Mouse (Mus musculus): ENCODE measurements at regions not wholly inside any gene's neighbourhood (a gene's known extent, or its start where the extent isn't known, plus 50 kb on each side); places are given as distances from the start of the nearest gene placed in this dataset.
"Not testable (repeated sequence)": the region's sequence is repeated elsewhere in the genome, so short reads cannot be mapped to it uniquely, and the experiment has no call there.

DNA sequence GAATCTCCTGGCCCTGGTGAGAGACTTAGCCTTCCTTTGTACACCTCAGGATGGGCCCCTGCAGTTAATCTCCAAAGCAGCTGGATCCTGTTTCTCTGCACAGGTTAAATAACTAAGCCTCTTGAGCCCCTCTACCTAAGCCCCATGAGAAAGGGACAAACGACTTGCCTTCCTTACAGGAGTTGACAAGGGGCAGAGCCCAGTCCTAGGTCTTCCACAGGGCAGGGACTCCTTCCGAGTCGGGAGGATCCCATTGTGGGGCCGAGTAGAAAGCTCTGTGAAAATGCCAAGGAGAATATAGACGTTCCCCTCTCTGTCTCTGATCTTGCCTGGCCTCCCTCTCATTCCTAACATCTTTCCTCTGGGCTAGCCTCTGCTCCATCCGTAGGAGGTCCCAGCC, 118.7 kb upstream of the Cpsf6 start:
- DNase-seq (ENCODE audit: low spot score), result no peak

DNA sequence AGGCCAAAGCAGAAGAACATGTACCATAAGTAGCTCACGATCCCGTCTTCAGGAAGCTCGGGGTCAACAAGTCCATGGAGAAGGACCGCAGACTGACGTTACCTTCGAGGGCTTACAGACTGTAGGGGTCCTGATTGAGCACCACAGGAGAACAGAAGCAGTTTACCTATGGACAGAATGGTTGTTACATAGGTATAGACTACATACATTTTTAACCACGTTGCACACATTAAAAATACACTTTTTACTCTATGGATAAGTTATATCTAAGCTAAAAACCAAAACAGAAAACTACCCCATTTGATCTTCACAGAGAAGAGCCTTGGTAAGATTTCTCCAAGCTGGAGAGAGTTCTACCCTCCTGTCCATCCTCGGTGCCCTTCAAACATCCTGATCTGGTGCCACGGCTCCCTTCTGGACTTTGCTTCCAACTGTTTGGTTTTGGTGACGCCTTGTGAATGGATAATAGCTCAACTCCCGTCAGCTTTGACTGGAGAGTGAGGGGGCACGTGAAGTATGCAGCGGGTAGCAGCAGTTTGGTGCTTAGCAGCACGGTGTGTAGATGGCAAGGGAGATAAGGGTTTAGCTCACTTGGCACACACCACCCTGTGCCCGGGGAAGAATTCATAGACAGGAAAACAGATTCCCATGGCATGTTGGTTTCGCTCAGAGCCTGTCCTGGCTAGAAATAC, 117.9 kb upstream of the Cpsf6 start:
- no peak for DNase-seq (ENCODE audit: low spot score)

DNA sequence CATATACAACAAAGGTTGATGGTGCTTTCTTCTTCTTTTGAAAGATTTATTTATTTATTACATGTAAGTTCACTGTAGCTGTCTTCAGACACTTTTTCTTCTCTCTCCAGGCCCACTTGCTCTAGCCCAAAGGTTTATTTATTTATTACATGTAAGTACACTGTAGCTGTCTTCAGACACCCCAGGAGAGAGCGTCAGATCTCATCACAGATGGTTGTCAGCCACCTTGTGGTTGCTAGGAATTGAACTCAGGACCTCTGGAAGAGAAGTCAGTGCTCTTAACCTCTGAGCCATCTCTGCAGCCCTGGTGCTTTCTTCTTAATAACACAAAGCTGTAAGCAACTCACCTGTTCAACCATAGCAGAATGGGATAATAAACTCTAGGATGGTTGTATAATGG, 117.3 kb upstream of the Cpsf6 start:
- DNase-seq (ENCODE audit: low spot score), result not testable (repeated sequence)

DNA sequence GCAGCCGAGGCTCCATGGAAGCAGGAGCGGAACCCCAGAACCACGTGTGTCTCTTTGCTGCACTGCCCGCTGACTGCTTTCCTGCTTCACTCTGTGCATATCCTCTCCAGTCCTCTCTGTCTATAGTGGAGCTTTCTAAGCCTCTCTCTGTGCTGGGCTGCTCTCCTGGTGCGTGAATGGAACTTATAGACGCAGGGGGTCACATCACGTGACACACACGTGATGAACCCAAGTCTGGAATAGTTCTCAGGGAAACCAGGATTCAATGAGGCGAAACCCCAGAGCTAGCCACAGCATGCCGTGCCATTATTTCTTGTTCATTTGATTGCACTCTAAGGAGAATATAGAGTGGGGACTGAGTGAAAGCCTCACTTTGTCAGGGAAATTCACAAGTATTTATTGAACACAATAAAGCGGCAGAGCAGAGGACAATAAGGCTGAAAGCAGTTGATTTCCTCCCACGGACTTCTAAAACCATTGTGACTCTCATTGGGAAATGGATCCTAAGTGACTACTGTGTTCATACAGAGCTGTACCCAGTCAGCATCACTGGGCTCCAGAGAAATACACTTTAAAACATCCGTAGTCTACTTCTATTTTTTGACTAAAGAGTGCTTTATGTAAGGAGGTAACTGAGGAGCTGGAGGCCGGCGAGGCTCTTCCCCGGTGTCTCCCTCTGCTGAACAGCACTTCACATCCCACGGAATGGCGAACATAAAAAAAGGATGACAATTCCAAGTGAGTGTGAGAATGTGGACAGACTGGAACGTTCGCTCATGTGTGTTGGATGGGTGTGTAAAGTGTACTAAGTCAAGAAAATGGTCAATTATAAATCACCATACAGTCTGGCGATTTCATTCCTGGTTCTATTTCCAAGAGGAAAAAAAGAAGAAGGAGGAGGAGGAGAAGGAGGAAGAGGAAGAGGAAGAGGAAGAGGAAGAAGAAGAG, 116.5 kb upstream of the Cpsf6 start:
- no peak for DNase-seq (ENCODE audit: low spot score)

DNA sequence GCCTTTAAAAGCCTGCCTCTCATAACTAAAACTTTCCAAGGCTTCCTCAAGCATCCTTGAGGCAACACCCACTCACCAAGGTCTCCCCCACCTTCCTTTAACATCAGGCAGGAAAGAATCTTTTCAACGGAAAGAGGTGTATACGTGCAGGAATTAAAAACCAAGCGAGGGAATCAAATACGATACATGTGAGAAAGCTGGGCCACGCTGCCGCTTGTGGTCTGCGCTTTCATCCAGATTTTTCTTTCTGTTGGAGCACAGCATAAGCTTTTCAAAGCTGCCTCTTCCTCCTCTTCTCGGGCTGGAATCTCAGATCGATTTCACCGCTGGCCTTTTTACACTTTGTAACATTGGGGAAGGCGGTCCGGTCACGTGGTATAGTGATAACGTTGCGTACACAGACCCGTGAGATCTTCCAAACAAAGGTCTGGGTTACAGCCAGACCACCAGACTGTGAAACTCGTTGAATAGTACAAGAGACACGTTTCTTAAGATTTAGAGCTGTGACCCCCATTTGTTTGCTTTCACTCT, 114.4 kb upstream of the Cpsf6 start:
- no peak for DNase-seq (ENCODE audit: low spot score)

DNA sequence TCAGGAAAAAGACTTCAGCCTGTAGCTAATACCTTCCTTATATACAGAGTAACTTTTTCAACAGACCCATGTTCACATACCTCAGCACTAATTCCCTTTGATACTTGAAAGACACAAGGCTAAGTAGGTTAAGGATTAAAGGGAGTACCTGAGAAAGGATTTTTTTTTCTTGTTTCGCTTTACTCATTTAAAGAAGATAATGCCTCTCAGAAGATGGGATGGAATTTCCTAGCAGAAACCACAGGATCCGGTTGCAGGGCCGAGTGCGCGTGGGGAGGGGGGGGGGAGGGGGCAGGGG, 114.0 kb upstream of the Cpsf6 start:
- DNase-seq (ENCODE audit: low spot score), result no peak

DNA sequence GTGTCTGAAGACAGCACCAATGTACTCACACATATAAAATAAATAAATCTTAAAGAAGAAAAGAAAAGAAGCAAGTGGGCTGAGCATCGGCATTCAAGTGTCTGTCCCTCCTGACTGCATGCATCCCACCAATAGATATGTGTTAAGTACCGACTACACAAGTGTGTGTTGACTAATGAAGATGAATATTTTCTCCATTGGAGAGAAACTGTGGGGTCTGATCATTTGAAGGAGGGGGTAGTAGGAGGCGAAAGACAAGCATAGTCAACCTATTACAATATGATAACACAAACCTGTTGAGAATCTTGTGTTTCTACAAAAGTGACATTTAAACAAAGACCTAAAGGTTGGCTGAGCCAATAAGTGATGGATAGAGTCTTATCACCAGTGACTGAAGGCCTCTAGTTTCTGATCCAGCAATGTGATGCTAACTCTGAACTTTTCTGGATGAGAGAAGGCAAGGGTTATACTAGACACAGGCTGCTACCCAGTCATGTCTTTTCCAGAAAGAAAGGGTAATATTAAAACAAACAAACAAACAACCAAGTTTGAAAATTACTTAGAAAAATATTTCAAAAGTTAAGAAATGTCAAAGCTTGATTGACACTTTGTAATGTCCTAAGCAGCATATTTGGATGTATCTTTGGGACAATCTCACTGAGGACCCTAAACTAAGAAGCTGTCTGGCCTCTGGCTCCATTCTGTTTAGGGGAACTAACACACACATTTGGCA, 113.4 kb upstream of the Cpsf6 start:
- DNase-seq (ENCODE audit: low spot score), result no peak

DNA sequence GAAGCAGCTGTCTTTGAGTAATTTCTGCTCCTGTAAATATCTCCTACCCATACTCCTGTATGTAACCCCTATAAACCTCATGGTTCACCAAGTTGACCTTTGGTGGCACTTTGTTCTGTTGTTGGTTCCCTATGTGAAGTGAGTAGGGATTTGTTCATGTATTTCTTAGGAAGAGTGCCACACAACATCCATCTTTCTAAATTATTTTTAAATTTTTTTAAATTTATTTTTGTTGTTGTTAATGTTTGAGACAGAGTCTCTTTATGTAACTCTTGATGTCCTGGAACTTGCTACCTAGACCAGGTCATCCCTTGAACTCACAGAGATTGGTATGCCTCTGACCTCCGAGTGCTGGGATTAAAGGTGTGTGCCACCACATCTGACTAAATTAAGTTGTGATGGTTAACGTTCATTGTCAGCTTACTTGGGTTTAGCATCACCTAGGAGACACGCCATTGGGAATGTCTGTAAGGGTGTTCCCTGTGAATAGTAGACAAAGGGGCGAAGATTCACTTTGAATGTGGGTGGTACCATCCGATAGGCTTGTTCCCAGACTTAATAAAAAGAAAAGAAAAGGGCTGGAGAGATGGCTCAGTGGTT, 112.7 kb upstream of the Cpsf6 start:
- DNase-seq (ENCODE audit: low spot score), result no peak

DNA sequence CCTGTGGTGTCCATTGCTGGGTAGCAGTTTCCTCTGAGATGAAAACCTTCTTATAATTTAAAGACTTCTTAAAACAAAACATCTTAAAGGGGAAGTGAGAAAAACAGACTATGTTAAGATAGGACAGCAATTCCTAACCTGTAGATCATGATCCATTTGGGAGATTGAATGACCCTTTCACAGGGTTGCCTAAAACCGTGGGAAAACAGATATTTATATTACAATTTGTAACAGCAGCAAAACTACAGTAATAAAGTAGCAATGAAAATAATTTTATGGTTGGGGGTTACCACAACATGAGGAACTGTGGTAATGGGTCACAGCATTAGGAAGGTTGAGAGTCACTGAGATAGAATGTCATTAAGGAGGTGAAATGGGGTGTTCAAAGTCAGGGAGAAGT, 111.9 kb upstream of the Cpsf6 start:
- no peak for DNase-seq (ENCODE audit: low spot score)

DNA sequence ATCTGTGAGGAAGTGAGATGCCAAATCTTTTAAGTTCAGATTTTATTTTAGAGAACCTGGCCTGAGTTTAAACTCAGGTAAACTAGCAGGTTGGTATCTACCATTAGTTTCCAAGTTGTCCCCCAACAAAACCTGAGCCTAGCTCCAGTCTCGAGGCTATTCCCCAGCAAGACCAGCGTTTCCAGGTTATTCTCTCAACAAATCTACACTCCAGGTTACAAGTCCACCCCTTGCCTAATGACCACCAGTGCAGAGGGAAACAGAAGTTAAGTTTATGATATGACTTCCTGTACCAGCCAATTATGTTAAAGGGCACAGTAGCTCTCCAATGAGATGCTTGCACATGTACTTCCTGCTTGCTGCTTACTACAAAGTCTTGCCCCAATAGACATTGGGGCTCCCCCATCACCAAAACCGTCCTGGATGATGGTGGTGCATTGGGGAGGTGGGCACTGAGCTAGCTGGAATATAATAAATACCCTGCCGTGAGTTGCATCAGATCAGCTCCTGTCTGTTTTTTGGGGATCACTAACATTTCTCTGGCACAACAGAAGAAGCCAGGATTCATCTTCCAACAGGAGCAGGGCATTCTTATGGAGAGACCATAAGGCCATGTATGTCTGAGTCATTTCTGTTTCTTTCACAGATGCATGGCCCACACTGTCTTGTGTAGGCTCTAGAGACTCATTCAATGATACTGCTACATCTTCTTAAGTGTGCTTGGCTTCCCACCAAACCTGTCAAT, 111.2 kb upstream of the Cpsf6 start:
- no peak for DNase-seq (ENCODE audit: low spot score)

DNA sequence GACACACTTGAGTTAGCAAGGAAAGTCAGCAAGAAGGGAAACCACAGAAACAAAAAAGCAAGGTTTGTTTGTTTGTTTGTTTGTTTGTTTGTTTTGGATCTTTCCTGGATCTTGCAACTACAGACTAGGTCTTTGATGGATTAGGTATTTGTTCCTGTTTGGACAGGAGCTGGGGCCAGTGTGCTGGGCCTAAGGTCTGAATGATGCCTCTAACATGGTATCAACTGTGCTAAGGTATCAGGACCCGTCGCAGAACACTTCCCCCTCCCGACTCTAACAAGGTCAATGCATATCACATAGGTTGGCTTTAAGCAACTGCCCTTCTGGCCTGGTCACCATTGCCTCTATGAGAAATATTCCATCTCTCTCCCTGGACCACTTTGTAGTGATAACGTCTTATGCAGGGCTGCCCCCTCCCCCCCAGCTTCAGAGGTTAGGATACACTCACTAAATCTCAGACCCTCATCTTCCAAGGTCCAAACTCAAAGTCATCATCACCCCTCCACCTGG, 103.3 kb upstream of the Cpsf6 start:
- no peak for DNase-seq (ENCODE audit: low spot score)

DNA sequence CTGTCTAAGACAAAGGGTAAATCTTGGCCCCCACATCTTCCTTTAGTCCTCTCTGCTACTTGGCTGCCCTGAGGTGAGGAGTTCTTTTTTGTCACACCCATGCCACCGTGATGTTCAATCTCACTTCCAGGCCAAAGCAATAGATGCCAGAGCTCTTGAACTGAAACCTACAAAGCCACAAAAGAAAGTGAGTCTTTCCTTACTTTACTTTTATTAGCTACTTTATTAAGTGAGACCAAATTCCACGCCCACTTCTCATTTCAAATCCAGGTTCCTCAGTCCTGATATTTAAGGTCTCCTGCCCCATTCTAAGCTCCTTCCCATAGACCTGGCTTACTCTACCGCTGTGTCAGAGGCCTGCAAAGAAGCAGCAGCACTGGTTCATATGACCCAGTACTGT, 102.5 kb upstream of the Cpsf6 start:
- DNase-seq (ENCODE audit: low spot score), result no peak

DNA sequence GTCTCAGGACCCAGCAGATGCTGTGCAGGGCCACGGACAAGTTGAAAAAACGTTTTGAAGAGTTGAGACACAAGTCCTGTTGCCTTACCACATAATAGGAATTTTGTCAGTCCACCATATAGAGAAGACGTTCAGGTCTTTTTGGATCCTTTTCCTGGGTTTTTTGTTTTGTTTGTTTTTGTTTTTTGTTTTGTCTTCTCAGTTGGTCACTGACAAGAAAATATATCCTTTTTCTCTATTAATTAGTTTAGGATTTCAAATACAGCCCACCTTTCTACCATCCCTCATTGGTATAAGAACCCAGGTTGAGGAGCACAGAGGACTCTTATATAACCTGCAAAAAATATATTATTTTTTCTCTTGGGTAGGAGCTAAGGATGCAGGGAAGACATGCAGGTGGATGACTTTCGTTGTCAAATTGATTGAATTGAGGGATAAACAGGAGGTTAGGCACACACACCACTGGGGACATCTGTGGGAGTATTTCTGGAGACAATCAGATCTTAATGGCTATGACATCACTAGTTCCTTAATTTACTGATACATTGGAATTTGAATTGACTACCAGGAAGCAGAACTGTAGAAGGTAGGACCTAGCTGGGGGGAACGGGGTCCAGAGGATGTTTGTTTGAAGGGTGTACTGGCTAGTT, 101.7 kb upstream of the Cpsf6 start:
- DNase-seq (ENCODE audit: low spot score), result no peak

DNA sequence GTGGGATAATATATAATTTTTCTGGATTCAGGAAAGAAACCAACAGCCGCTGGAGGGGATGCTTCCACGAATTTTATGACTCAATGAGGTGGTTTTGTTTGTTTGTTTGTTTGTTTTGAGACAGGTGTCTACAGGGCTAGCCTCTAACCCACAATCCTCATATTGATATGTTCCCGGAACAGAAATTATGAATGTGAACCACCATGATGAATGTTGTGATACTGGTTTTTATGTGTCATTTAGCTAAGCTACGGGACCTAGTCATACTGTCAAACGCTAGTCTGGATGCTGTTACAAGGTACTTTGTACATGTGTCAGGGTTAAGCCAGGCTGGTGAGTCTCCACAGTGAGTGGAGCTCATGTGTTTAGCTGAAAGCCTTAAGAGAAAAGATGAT, 100.6 kb upstream of the Cpsf6 start:
- no peak for DNase-seq (ENCODE audit: low spot score)

DNA sequence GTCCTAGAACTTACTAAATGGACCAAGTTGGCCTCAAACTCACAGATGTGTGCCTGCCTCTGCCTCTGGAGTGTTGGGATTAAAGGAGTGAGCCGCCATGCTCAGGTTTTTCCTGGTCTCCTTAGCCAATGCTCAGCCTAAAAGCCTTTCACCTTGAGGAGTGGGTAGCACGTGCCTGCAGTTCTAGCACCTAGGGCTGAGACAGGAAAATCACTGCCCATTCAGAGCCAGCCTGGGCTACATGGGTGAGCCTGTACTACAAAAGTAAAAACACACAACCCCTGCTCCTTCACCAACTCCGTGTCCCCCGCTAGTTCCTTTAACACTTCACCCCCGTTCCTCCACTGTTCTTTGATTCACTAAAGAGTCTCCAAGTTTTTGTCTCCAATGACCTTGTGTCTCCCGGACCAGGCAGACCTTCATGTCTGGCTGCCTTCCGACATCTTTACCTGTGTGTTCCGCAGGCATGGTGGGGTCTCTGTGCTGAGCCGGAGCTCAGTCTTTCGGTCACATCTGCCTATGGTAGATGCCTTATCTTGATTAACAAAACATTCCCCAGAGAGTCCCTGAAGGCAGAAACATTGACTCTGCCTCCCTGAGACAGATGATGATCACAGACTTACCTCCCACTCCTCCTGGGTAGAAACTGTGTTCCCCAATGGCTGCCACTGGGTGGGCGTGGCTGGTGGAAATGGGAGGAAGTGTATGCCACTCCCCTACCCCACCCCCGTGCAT, 100.1 kb upstream of the Cpsf6 start:
- DNase-seq (ENCODE audit: low spot score), result no peak

DNA sequence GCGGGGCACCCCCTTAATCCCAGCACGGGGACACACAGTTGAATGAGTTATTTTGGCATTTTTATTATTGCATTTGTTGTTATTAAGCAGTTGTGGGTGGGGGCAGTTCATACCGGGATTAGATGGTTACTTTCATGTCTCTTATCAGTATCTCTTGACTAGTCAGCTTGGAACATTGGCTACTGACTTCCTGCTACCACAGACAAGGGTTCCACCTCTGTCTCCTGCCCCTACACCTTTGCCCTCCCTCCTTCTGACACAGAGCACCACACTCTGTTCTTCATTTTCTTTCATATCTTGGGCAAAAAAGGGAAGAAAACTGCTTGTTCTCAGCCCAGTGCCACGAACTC, 99.1 kb upstream of the Cpsf6 start:
- no peak for DNase-seq (ENCODE audit: low spot score)

DNA sequence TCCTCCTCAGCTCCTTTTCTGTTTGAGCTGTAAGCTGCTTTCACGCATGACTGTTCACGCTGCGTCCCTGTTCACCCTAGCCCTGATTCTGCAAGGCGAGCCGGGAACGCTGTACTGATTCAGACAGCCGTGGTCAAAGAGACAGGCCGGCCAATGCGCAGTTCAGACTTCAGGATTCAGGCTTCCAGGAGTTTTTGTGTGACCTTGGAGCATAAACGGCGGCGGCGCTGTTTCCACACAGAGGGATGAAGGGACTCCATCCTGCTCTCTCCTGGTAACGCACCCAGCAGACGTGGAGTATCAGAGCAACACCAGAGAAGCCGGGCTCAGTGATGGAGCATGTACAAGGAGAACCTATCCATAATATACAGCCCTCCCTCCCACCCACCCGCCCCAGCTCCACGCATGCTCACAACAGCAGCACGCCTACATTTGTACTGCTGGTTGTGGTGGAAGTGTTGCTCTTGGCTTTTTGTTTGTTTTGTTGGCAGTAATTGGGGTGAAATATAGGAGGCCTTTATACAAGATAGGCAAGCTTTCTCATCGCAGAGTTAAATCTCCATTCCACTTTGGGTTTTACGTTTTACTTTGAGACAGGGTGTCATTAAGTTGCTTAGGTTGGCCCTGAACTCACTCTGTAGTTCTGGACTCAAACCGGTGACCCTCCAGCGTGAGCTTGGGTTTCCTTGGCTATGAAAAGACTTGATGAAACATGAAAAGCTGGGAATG, 98.6 kb upstream of the Cpsf6 start:
- DNase-seq (ENCODE audit: low spot score), result peak; percentile 40

DNA sequence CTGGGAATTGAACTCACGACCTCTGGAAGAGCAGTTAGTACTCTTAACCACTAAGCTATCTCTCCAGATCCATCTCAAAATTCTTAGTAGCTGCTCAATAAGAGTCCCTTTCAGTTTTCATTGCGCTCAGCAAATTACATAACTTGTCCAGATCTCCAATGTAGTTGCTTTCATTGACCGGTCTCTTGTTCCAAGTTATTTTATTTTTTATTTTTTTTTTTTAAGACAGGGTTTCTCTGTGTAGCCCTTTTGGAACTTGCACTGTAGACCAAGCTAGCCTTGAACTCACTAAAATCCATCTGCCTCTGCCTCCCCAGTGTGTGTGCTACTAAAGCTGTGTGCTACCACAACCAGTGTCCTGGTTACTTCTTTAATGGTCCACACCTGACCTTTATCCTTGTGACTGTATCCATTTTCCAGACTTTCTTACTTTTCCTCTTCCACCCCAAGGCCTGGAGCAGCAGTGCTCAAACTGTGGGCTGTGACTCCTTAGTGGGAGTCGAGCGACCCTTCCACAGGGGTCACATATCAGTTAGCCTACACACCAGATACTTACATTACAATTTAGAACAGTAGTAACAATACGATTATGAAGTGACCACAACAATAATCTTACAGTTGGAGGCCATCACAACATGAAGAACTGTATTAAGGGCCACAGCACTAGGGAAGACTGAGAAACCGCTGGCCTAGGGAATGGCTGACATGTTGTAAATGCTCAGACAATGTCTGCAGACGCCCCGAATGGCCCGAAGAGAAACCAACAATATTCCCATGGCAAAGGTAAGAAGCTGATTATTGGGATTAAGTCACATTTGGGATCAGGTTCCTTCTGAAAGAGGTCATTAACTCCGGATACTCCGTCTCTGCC, 97.8 kb upstream of the Cpsf6 start:
- DNase-seq (ENCODE audit: low spot score), result no peak

Data from layer of hippocampus, adult 11-12 months (tissue).